Mouse (Mus musculus): Measurements from ENCODE around the gene Farp1. TPM values are rescaled to one million over a fixed set of nuclear protein-coding genes. Genes with fewer than 3 reads are reported as not detected.

The Farp1 gene
- polyA plus RNA-seq, 1 experiment: 42.6 TPM

GRCm38 (mm10) chr14:121259332-121259731 lies 224.3 kb downstream of the Farp1 start:
- no peak overlapping the region for H3K4me3 ChIP-seq (ENCODE audit: insufficient read depth, poor library complexity, severe bottlenecking)
- H3K79me3 ChIP-seq (ENCODE audit: low read depth): no peaks in the 10 kb centered on the region
- no peak overlapping the region for H3ac ChIP-seq (ENCODE audit: control insufficient read depth, insufficient read length, low read depth)
- H3K36me3 ChIP-seq (ENCODE audit: control insufficient read depth, insufficient read depth): peaks cover 53% of the 10 kb centered on the region
- H3K79me2 ChIP-seq (ENCODE audit: control insufficient read depth, insufficient read depth): no peaks in the 10 kb centered on the region
- no peaks in the 10 kb centered on the region for H3K27me3 ChIP-seq (ENCODE audit: control insufficient read depth, insufficient read depth, insufficient read length)
- TF ChIP-seq MYOD1 (IDR thresholded peaks at IDR 0.05; ENCODE audit: control insufficient read depth, insufficient read length, low read depth) (no peak), FOSL1 (IDR thresholded peaks at IDR 0.05; ENCODE audit: insufficient read depth, low read length, poor library complexity, severe bottlenecking) (no peak), CTCF (IDR thresholded peaks at IDR 0.05; ENCODE audit: control insufficient read depth, insufficient read depth, insufficient read length) (no peak), CEBPB (IDR thresholded peaks at IDR 0.05; ENCODE audit: low read depth) (no peak), MAX (IDR thresholded peaks at IDR 0.05) (no peak), MYOG (IDR thresholded peaks at IDR 0.05; ENCODE audit: control insufficient read depth, extremely low read depth, insufficient read length) (no peak), USF1 (IDR thresholded peaks at IDR 0.05; ENCODE audit: low read depth) (no peak)

GRCm38 (mm10) chr14:121259789-121260188 lies 224.8 kb downstream of the Farp1 start:
- H3K79me3 ChIP-seq (ENCODE audit: low read depth): no peaks in the 10 kb centered on the region
- no peaks in the 10 kb centered on the region for H3K79me2 ChIP-seq (ENCODE audit: control insufficient read depth, insufficient read depth)
- TF ChIP-seq CTCF (IDR thresholded peaks at IDR 0.05; ENCODE audit: control insufficient read depth, insufficient read depth, insufficient read length): peak; percentile 23
- TF ChIP-seq MYOD1 (IDR thresholded peaks at IDR 0.05; ENCODE audit: control insufficient read depth, insufficient read length, low read depth): no peak
- no peaks in the 10 kb centered on the region for H3K27me3 ChIP-seq (ENCODE audit: control insufficient read depth, insufficient read depth, insufficient read length)
- no peak overlapping the region for H3ac ChIP-seq (ENCODE audit: control insufficient read depth, insufficient read length, low read depth)
- H3K4me3 ChIP-seq (ENCODE audit: insufficient read depth, poor library complexity, severe bottlenecking): no peak overlapping the region
- peaks cover 56% of the 10 kb centered on the region for H3K36me3 ChIP-seq (ENCODE audit: control insufficient read depth, insufficient read depth)

GRCm38 (mm10) chr14:121261229-121261879 lies 226.4 kb downstream of the Farp1 start:
- H3K79me3 ChIP-seq (ENCODE audit: low read depth): no peaks in the 10 kb centered on the region
- no peak overlapping the region for H3K4me3 ChIP-seq (ENCODE audit: insufficient read depth, poor library complexity, severe bottlenecking)
- H3K36me3 ChIP-seq (ENCODE audit: control insufficient read depth, insufficient read depth): peaks cover 52% of the 10 kb centered on the region
- no peaks in the 10 kb centered on the region for H3K27me3 ChIP-seq (ENCODE audit: control insufficient read depth, insufficient read depth, insufficient read length)
- H3ac ChIP-seq (ENCODE audit: control insufficient read depth, insufficient read length, low read depth): no peak overlapping the region
- no peaks in the 10 kb centered on the region for H3K79me2 ChIP-seq (ENCODE audit: control insufficient read depth, insufficient read depth)
- TF ChIP-seq MYOG (IDR thresholded peaks at IDR 0.05; ENCODE audit: control insufficient read depth, extremely low read depth, insufficient read length) (no peak), MYOD1 (IDR thresholded peaks at IDR 0.05; ENCODE audit: control insufficient read depth, insufficient read length, low read depth) (no peak), CEBPB (IDR thresholded peaks at IDR 0.05; ENCODE audit: low read depth) (no peak), USF1 (IDR thresholded peaks at IDR 0.05; ENCODE audit: low read depth) (no peak), CTCF (IDR thresholded peaks at IDR 0.05; ENCODE audit: control insufficient read depth, insufficient read depth, insufficient read length) (no peak), FOSL1 (IDR thresholded peaks at IDR 0.05; ENCODE audit: insufficient read depth, low read length, poor library complexity, severe bottlenecking) (no peak), MAX (IDR thresholded peaks at IDR 0.05) (no peak)

GRCm38 (mm10) chr14:121262606-121263005 lies 227.6 kb downstream of the Farp1 start:
- H3K79me3 ChIP-seq (ENCODE audit: low read depth): no peaks in the 10 kb centered on the region
- H3K79me2 ChIP-seq (ENCODE audit: control insufficient read depth, insufficient read depth): no peaks in the 10 kb centered on the region
- no peak overlapping the region for H3ac ChIP-seq (ENCODE audit: control insufficient read depth, insufficient read length, low read depth)
- no peak for TF ChIP-seq FOSL1 (IDR thresholded peaks at IDR 0.05; ENCODE audit: insufficient read depth, low read length, poor library complexity, severe bottlenecking)
- no peaks in the 10 kb centered on the region for H3K27me3 ChIP-seq (ENCODE audit: control insufficient read depth, insufficient read depth, insufficient read length)
- no peak overlapping the region for H3K4me3 ChIP-seq (ENCODE audit: insufficient read depth, poor library complexity, severe bottlenecking)
- H3K36me3 ChIP-seq (ENCODE audit: control insufficient read depth, insufficient read depth): peaks cover 41% of the 10 kb centered on the region

GRCm38 (mm10) chr14:121263912-121264311 lies 228.9 kb downstream of the Farp1 start:
- Histone ChIP-seq H3K4me3 (ENCODE audit: insufficient read depth, poor library complexity, severe bottlenecking) (no peak overlapping the region), H3K79me3 (ENCODE audit: low read depth) (no peaks in the 10 kb centered on the region), H3ac (ENCODE audit: control insufficient read depth, insufficient read length, low read depth) (no peak overlapping the region), H3K27me3 (ENCODE audit: control insufficient read depth, insufficient read depth, insufficient read length) (no peaks in the 10 kb centered on the region), H3K36me3 (ENCODE audit: control insufficient read depth, insufficient read depth) (peaks cover 38% of the 10 kb centered on the region), H3K79me2 (ENCODE audit: control insufficient read depth, insufficient read depth) (no peaks in the 10 kb centered on the region)
- TF ChIP-seq MAX (IDR thresholded peaks at IDR 0.05) (no peak), MYOD1 (IDR thresholded peaks at IDR 0.05; ENCODE audit: control insufficient read depth, insufficient read length, low read depth) (no peak), MYOG (IDR thresholded peaks at IDR 0.05; ENCODE audit: control insufficient read depth, extremely low read depth, insufficient read length) (no peak), FOSL1 (IDR thresholded peaks at IDR 0.05; ENCODE audit: insufficient read depth, low read length, poor library complexity, severe bottlenecking) (no peak), CTCF (IDR thresholded peaks at IDR 0.05; ENCODE audit: control insufficient read depth, insufficient read depth, insufficient read length) (no peak), USF1 (IDR thresholded peaks at IDR 0.05; ENCODE audit: low read depth) (no peak), CEBPB (IDR thresholded peaks at IDR 0.05; ENCODE audit: low read depth) (no peak)

- no peaks in the 10 kb centered on the region for H3K79me3 ChIP-seq (ENCODE audit: low read depth)
- H3ac ChIP-seq (ENCODE audit: control insufficient read depth, insufficient read length, low read depth): no peak overlapping the region
- peaks cover 35% of the 10 kb centered on the region for H3K36me3 ChIP-seq (ENCODE audit: control insufficient read depth, insufficient read depth)
- no peak overlapping the region for H3K4me3 ChIP-seq (ENCODE audit: insufficient read depth, poor library complexity, severe bottlenecking)
- no peaks in the 10 kb centered on the region for H3K79me2 ChIP-seq (ENCODE audit: control insufficient read depth, insufficient read depth)
- no peaks in the 10 kb centered on the region for H3K27me3 ChIP-seq (ENCODE audit: control insufficient read depth, insufficient read depth, insufficient read length)
- TF ChIP-seq FOSL1 (IDR thresholded peaks at IDR 0.05; ENCODE audit: insufficient read depth, low read length, poor library complexity, severe bottlenecking) (no peak), USF1 (IDR thresholded peaks at IDR 0.05; ENCODE audit: low read depth) (no peak), CEBPB (IDR thresholded peaks at IDR 0.05; ENCODE audit: low read depth) (no peak), MAX (IDR thresholded peaks at IDR 0.05) (no peak), MYOD1 (IDR thresholded peaks at IDR 0.05; ENCODE audit: control insufficient read depth, insufficient read length, low read depth) (no peak), MYOG (IDR thresholded peaks at IDR 0.05; ENCODE audit: control insufficient read depth, extremely low read depth, insufficient read length) (no peak), CTCF (IDR thresholded peaks at IDR 0.05; ENCODE audit: control insufficient read depth, insufficient read depth, insufficient read length) (no peak)
Measured at GRCm38 (mm10) chr14:121264453-121264852, 229.5 kb downstream of the Farp1 start.
